Mouse (Mus musculus): Measurements from ENCODE around the gene Bptf. TPM values are rescaled to one million over a fixed set of nuclear protein-coding genes. Genes with fewer than 3 reads are reported as not detected.
"Not testable (repeated sequence)": the region's sequence is repeated elsewhere in the genome, so short reads cannot be mapped to it uniquely, and the experiment has no call there.

Bptf gene
- polyA plus RNA-seq, 1 experiment from 2014 or later = 28.2 TPM

GRCm38 (mm10) chr11:106997976-106998375, 134.0 kb downstream of the Bptf start:
- H3K36me3 ChIP-seq (ENCODE audit: control insufficient read depth, insufficient read depth, low read length) = peaks cover 25% of the 10 kb centered on the region
- peak overlapping the region; percentile 100 for H3K4me3 ChIP-seq (ENCODE audit: low read length)
- H3K27ac ChIP-seq (ENCODE audit: low read length) = no peak overlapping the region
- peaks cover 14% of the 10 kb centered on the region for H3K4me1 ChIP-seq (replicated peaks; ENCODE audit: control insufficient read depth, insufficient read depth, low read length)
- H3K27me3 ChIP-seq (ENCODE audit: control insufficient read depth, insufficient read depth, low read depth, low read length) = no peaks in the 10 kb centered on the region
- 9% methylated on average over 5 of the region's 5 CpGs for WGBS
- no peaks in the 10 kb centered on the region for H3K9me3 ChIP-seq (ENCODE audit: control insufficient read depth, low read length)
- ATAC-seq (ENCODE audit: low read depth) = no peak
- H3K9ac ChIP-seq (ENCODE audit: low read length) = peak overlapping the region; percentile 93
- H3K4me2 ChIP-seq (ENCODE audit: low read depth, low read length) = peak overlapping the region; percentile 70

DNA sequence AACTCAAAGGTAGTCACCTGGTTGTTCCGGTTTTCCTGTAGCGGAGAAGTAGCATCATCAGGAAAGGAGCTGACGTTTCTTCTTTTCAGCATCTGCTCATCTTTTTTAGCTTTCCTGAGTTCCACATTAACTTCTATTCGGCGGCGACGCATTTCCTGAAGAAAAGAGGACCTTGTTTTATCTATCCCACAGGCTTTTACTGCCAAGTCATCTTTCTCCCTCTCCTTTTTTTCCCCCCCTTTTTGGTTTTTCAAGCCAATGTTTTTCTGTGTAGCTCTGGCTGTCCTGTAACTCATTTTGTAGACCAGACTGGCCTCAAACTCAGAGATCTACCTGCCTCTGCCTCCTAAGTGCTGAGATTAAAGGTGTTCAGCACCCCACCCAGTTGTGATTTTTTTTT, 135.4 kb downstream of the Bptf start:
- not testable (repeated sequence) for H3K9me3 ChIP-seq (ENCODE audit: control insufficient read depth, low read length); ATAC-seq (ENCODE audit: low read depth); H3K9ac ChIP-seq (ENCODE audit: low read length); H3K27ac ChIP-seq (ENCODE audit: low read length); H3K27me3 ChIP-seq (ENCODE audit: control insufficient read depth, insufficient read depth, low read depth, low read length)
- peaks cover 33% of the 10 kb centered on the region for H3K36me3 ChIP-seq (ENCODE audit: control insufficient read depth, insufficient read depth, low read length)
- WGBS = 93% methylated on average over 7 of the region's 7 CpGs
- peak overlapping the region; percentile 100 for H3K4me3 ChIP-seq (ENCODE audit: low read length)
- peaks cover 16% of the 10 kb centered on the region for H3K4me1 ChIP-seq (replicated peaks; ENCODE audit: control insufficient read depth, insufficient read depth, low read length)
- peak overlapping the region; percentile 70 for H3K4me2 ChIP-seq (ENCODE audit: low read depth, low read length)

GRCm38 (mm10) chr11:106994246-106995085, 137.5 kb downstream of the Bptf start:
- 47% methylated on average over 3 of the region's 3 CpGs for WGBS
- Histone ChIP-seq H3K9me3 (ENCODE audit: control insufficient read depth, low read length) (no peaks in the 10 kb centered on the region), H3K36me3 (ENCODE audit: control insufficient read depth, insufficient read depth, low read length) (peaks cover 46% of the 10 kb centered on the region), H3K4me1 (replicated peaks; ENCODE audit: control insufficient read depth, insufficient read depth, low read length) (peaks cover 16% of the 10 kb centered on the region), H3K27ac (ENCODE audit: low read length) (no peak overlapping the region; the same call in 1 of the 2 replicates), H3K27me3 (ENCODE audit: control insufficient read depth, insufficient read depth, low read depth, low read length) (no peaks in the 10 kb centered on the region), H3K4me3 (ENCODE audit: low read length) (no peak overlapping the region), H3K9ac (ENCODE audit: low read length) (no peak overlapping the region), H3K4me2 (ENCODE audit: low read depth, low read length) (no peak overlapping the region)
- no peak for ATAC-seq (ENCODE audit: low read depth)

GRCm38 (mm10) chr11:106987384-106987783, 144.5 kb downstream of the Bptf start:
- Histone ChIP-seq H3K4me3 (ENCODE audit: low read length) (no peak overlapping the region), H3K9ac (ENCODE audit: low read length) (no peak overlapping the region), H3K27ac (ENCODE audit: low read length) (no peak overlapping the region), H3K4me1 (replicated peaks; ENCODE audit: control insufficient read depth, insufficient read depth, low read length) (peaks cover 1% of the 10 kb centered on the region), H3K9me3 (ENCODE audit: control insufficient read depth, low read length) (no peaks in the 10 kb centered on the region), H3K4me2 (ENCODE audit: low read depth, low read length) (no peak overlapping the region), H3K27me3 (ENCODE audit: control insufficient read depth, insufficient read depth, low read depth, low read length) (no peaks in the 10 kb centered on the region), H3K36me3 (ENCODE audit: control insufficient read depth, insufficient read depth, low read length) (peaks cover 32% of the 10 kb centered on the region)
- 95% methylated on average over 2 of the region's 2 CpGs for whole genome bisulfite sequencing
- ATAC-seq (ENCODE audit: low read depth) = no peak

DNA sequence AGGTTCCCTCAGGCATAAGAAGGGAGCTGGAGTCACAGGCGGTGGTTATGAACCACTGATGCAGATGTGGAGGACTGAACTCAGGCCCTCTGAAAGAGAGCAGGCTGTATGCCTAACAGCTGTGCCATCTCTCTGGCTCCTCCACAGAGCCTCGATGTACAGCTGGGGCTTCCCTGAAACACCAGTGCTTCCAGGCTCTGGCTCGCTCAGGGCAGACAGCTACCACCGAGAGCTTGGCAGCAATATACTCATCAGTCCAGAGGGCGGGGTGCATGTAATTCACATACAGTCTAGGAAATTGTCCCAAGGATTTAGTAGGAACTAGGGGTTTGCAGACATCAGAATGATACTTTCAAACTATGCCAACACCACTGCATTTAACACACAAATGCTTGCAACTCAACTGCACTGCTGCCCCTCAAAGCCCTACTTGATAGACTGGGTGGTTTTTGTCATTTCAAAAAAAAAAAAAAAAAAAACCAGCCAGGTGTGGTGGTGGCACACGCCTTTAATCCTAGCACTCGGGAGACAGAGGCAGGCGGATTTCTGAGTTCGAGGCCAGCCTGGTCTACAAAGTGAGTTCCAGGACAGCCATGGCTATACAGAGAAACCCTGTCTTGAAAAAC, 145.8 kb downstream of the Bptf start:
- not testable (repeated sequence) for H3K9ac ChIP-seq (ENCODE audit: low read length)

More for the DNA sequence above, 145.8 kb downstream of the Bptf start:
- peak; percentile 93 for ATAC-seq (ENCODE audit: low read depth)
- H3K9me3 ChIP-seq (ENCODE audit: control insufficient read depth, low read length); H3K4me1 ChIP-seq (replicated peaks; ENCODE audit: control insufficient read depth, insufficient read depth, low read length); H3K4me2 ChIP-seq (ENCODE audit: low read depth, low read length); H3K27me3 ChIP-seq (ENCODE audit: control insufficient read depth, insufficient read depth, low read depth, low read length); H3K4me3 ChIP-seq (ENCODE audit: low read length): not testable (repeated sequence)
- H3K27ac ChIP-seq (ENCODE audit: low read length) = peak overlapping the region; percentile 74
- peaks cover 24% of the 10 kb centered on the region for H3K36me3 ChIP-seq (ENCODE audit: control insufficient read depth, insufficient read depth, low read length)
- 68% methylated on average over 9 of the region's 9 CpGs for WGBS

Other genes with a start within 250 kb of the Bptf start
- 16.4 and 17.6 TPM in 2 replicates for gene Smurf2, start 211.4 kb downstream of the Bptf start, polyA plus RNA-seq (2015; fragmentation: Nextera tagmentation; extraction: Ambion mirVana)
- gene Kpna2, start 132.6 kb downstream of the Bptf start, polyA plus RNA-seq (2015; fragmentation: Nextera tagmentation; extraction: Ambion mirVana) = 437 and 492 TPM in 2 replicates
- 4.4 and 5.1 TPM in 2 replicates for gene 1810010H24Rik, start 106.4 kb downstream of the Bptf start, polyA plus RNA-seq (2015; fragmentation: Nextera tagmentation; extraction: Ambion mirVana)
- 47.1 and 49.4 TPM in 2 replicates for gene Nol11, start 57.3 kb upstream of the Bptf start, polyA plus RNA-seq (2015; fragmentation: Nextera tagmentation; extraction: Ambion mirVana)

Measured in lung, embryonic 16.5 days (tissue).